Mouse (Mus musculus): ENCODE measurements around the gene Trim37. TPM values are rescaled to one million over a fixed set of nuclear protein-coding genes. Genes with fewer than 3 reads are reported as not detected.
"Not testable (repeated sequence)": the region's sequence is repeated elsewhere in the genome, so short reads cannot be mapped to it uniquely, and the experiment has no call there.

Gene Trim37
- total RNA-seq, 2 experiments from 2014 or later = 12.7 to 28.4 TPM

DNA sequence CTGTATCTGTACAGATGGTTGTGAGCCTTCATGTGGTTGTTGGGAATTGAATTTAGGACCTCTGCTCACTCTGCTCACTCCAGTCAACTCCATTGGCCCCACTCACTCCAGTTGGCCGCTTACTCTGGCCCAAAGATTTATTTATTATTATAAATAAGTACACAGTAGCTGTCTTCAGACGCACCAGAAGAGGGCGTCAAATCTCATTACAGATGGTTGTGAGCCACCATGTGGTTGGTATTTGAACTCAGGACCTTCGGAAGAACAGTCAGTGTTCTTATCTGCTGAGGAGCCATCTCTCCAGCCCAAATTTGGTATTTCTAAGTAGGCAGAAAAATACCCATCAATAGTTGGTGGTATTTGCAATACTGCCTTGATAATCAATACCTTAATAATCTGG is 134.8 kb downstream of the Trim37 start:
- not testable (repeated sequence) for ATAC-seq (replicated peaks; ENCODE audit: low FRiP score, poor library complexity, severe bottlenecking)

- no peak for ATAC-seq (replicated peaks; ENCODE audit: low FRiP score, poor library complexity, severe bottlenecking)
These were observed 137.1 kb downstream of the Trim37 start for GRCm38 (mm10) chr11:87263946-87264345.

DNA sequence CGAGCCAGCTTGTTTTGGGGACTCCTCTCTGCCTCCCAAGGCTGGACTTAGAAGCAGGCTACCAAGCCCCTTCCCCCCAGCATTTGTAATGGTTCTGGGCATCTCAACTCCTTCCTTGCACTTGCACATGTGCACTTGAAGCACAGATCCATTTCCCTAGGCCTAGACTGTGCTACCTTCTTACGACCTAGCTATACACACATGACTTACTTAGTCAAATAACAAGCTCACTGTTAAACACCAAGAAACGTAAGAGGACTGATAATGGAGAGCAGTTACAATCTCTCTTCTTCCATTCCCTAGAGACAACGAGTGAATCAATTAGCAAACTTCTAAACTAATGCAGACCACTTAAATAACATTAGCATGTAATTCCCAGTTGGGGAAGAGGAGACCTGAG is 139.4 kb downstream of the Trim37 start:
- ATAC-seq (replicated peaks; ENCODE audit: low FRiP score, poor library complexity, severe bottlenecking) = no peak

DNA sequence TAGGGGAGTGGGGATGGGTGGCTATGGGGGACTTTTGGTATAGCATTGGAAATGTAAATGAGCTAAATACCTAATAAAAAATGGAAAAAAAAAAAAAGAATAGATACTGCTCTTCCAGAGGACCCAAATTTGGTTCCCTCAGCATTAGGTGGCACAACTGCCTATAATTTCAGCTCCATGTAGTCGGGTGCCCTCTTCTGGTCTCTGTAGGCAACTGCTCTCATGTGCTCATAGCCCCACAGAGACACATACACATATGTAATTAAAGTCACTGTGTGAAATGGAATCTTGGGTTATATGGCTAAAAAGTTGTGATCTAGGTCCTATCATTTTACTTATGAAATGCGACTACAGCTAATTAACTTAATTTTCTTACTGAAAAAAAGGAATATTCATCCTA is 141.9 kb downstream of the Trim37 start:
- ATAC-seq (replicated peaks; ENCODE audit: low FRiP score, poor library complexity, severe bottlenecking) = 0 out of 2 replicates have a peak, but pooled peaks have one; percentile 59

Other genes starting within 250 kb of the Trim37 start
- 0.19 and 1.5 TPM in 2 replicates for gene Ypel2, start 133.4 kb upstream of the Trim37 start, total RNA-seq (2015; ENCODE audit: low replicate concordance)
- gene Ypel2, start 133.4 kb upstream of the Trim37 start, total RNA-seq (2017; ENCODE audit: low replicate concordance) = 0.56 and 0.68 TPM in 2 replicates
- 1.2 TPM in 1 of 2 replicates, not detected in the other for gene Gdpd1, start 53.0 kb upstream of the Trim37 start, total RNA-seq (2015; ENCODE audit: low replicate concordance)
- 1.3 TPM in 1 of 2 replicates, not detected in the other for gene Gdpd1, start 53.0 kb upstream of the Trim37 start, total RNA-seq (2017; ENCODE audit: low replicate concordance)
- gene Smg8, start 40.3 kb upstream of the Trim37 start, total RNA-seq (2015; ENCODE audit: low replicate concordance) = 3.3 and 5.2 TPM in 2 replicates
- gene Smg8, start 40.3 kb upstream of the Trim37 start, total RNA-seq (2017; ENCODE audit: low replicate concordance) = 4.1 and 5.4 TPM in 2 replicates
- gene Prr11, start 18.4 kb upstream of the Trim37 start, total RNA-seq (2015; ENCODE audit: low replicate concordance) = 19.2 and 25.0 TPM in 2 replicates
- gene Prr11, start 18.4 kb upstream of the Trim37 start, total RNA-seq (2017; ENCODE audit: low replicate concordance) = 6.6 and 8.8 TPM in 2 replicates
- 24.5 and 36.1 TPM in 2 replicates for gene Ska2, start 17.8 kb upstream of the Trim37 start, total RNA-seq (2015; ENCODE audit: low replicate concordance)
- gene Ska2, start 17.8 kb upstream of the Trim37 start, total RNA-seq (2017; ENCODE audit: low replicate concordance) = 14.1 and 19.8 TPM in 2 replicates
- 2.9 and 3.1 TPM in 2 replicates for gene Ppm1e, start 231.9 kb downstream of the Trim37 start, total RNA-seq (2015; ENCODE audit: low replicate concordance)
- gene Ppm1e, start 231.9 kb downstream of the Trim37 start, total RNA-seq (2017; ENCODE audit: low replicate concordance) = 0.43 and 3.1 TPM in 2 replicates

Measured in erythroblast, adult 5-6 weeks (primary cell).